Mouse (Mus musculus): ENCODE measurements around the gene Zbtb42. TPM values are rescaled to one million over a fixed set of nuclear protein-coding genes. Genes with fewer than 3 reads are reported as not detected.

Gene Zbtb42
- total RNA-seq, 2 experiments from 2014 or later, result 0.40 to 0.76 TPM

- DNase-seq (ENCODE audit: extremely low spot score in 1 of 2, low spot score in 1 of 2), result no peak
Observed at GRCm38 (mm10) chr12:112723028-112723330, 44.4 kb downstream of the Zbtb42 start.

- no peak for DNase-seq (ENCODE audit: extremely low spot score in 1 of 2, low spot score in 1 of 2)
Observed at GRCm38 (mm10) chr12:112723445-112723844, 44.8 kb downstream of the Zbtb42 start.

- DNase-seq (ENCODE audit: extremely low spot score in 1 of 2, low spot score in 1 of 2), result peak in 1 of 2 experiments; percentile 75
Observed at GRCm38 (mm10) chr12:112724077-112724805, 45.6 kb downstream of the Zbtb42 start.

- no peak for DNase-seq (ENCODE audit: extremely low spot score in 1 of 2, low spot score in 1 of 2)
Observed at GRCm38 (mm10) chr12:112727801-112728200, 49.2 kb downstream of the Zbtb42 start.

- no peak for DNase-seq (ENCODE audit: extremely low spot score in 1 of 2, low spot score in 1 of 2)
Observed at GRCm38 (mm10) chr12:112730808-112731207, 52.2 kb downstream of the Zbtb42 start.

Small RNAs within 50 kb of the gene (microRNA-seq; reads per million reads assigned to microRNA genes)
- 0.92 to 2.0 reads per million in 2 experiments for gene Mir6939

Other genes with a start within 250 kb of the Zbtb42 start
- under 1 TPM; 0.32 to 0.56 TPM for gene A530016L24Rik, start 189.4 kb upstream of the Zbtb42 start, total RNA-seq (2021)
- 100 to 1,000 TPM; 113 to 133 TPM for gene Tmem179, start 162.1 kb upstream of the Zbtb42 start, total RNA-seq (2021)
- gene Inf2, start 90.0 kb upstream of the Zbtb42 start, total RNA-seq (2021), result 100 to 1,000 TPM; 116 to 146 TPM
- 10 to 100 TPM; 11.4 to 12.9 TPM for gene Adssl1, start 58.8 kb upstream of the Zbtb42 start, total RNA-seq (2021)
- gene Siva1, start 34.1 kb upstream of the Zbtb42 start, total RNA-seq (2021), result 10 to 100 TPM; 20.0 to 21.9 TPM
- 100 to 1,000 TPM; 147 to 158 TPM for gene Akt1, start 3.9 kb upstream of the Zbtb42 start, total RNA-seq (2021)
- gene Cep170b, start 41.6 kb downstream of the Zbtb42 start, total RNA-seq (2021), result 100 to 1,000 TPM; 180 to 192 TPM
- 10 to 100 TPM; 11.1 to 11.9 TPM for gene Pld4, start 81.8 kb downstream of the Zbtb42 start, total RNA-seq (2021)
- gene Ahnak2, start 123.8 kb downstream of the Zbtb42 start, total RNA-seq (2021), result 1 to 10 TPM; 3.2 to 3.5 TPM
- gene Clba1, start 130.1 kb downstream of the Zbtb42 start, total RNA-seq (2021), result 10 to 100 TPM; 13.5 to 14.7 TPM
- 1 to 10 TPM; 8.0 to 9.7 TPM for gene Cdca4, start 150.6 kb downstream of the Zbtb42 start, total RNA-seq (2021)
- under 1 TPM in 1 of 2 experiments, not detected in 1; 0.10 TPM for gene Gpr132, start 189.4 kb downstream of the Zbtb42 start, total RNA-seq (2021)